Mouse (Mus musculus) stomach, embryonic 16.5 days (tissue): ENCODE results near the gene Spi1. TPM values are rescaled to one million over a fixed set of nuclear protein-coding genes. Genes with fewer than 3 reads are reported as not detected.
A peak's percentile ranks its signal among the peaks of the same experiment; 100 is the strongest.

Source experiments
- ATAC-seq: fragments of 200-750 bp; cut with Nextera tagmentation; 2 replicates; pipeline ENCODE4 v1.8.0; 2017; ENCODE audit warnings: moderate number of reproducible peaks, moderate TSS enrichment; ENCODE audit not compliant: insufficient read depth, low FRiP score
- H3K27ac ChIP-seq: fragments of 300-500 bp; sonication (generic); 2 replicates; pipeline ENCODE4 v1.5.1; 2014; ENCODE audit warnings: low read length
- H3K27me3 ChIP-seq: fragments of 300-500 bp; sonication (generic); 2 replicates; pipeline ENCODE4 v1.6.1; 2014; ENCODE audit warnings: low read length, control low read depth, mixed read lengths; ENCODE audit not compliant: control insufficient read depth, insufficient read depth
- H3K36me3 ChIP-seq: fragments of 300-500 bp; sonication (generic); 2 replicates; pipeline ENCODE4 v1.6.1; 2014; ENCODE audit warnings: low read length; ENCODE audit not compliant: control insufficient read depth, insufficient read depth
- H3K4me1 ChIP-seq: fragments of 300-500 bp; sonication (generic); 2 replicates; pipeline ENCODE4 v1.6.1; 2014; ENCODE audit warnings: low read length, control low read depth, mixed read lengths; ENCODE audit not compliant: control insufficient read depth, insufficient read depth
- H3K4me2 ChIP-seq: fragments of 300-500 bp; sonication (generic); 2 replicates; pipeline ENCODE4 v1.6.1; 2014; ENCODE audit warnings: low read depth, low read length, mixed read lengths
- H3K4me3 ChIP-seq: fragments of 300-500 bp; sonication (generic); replicated peaks from 2 replicates; pipeline ENCODE4 v1.5.1; 2014; ENCODE audit warnings: mild to moderate bottlenecking, low read length
- H3K9ac ChIP-seq: fragments of 300-500 bp; sonication (generic); 2 replicates; pipeline ENCODE4 v1.6.1; 2014; ENCODE audit warnings: low read length
- H3K9me3 ChIP-seq: fragments of 300-500 bp; sonication (generic); replicated peaks from 2 replicates; pipeline ENCODE4 v1.6.1; 2016; ENCODE audit warnings: low read length, control low read depth; ENCODE audit not compliant: control insufficient read depth
- WGBS: fragments of 180-500 bp; shearing (Covaris S2); extraction: QIAGEN DNeasy Blood & Tissue Kit; methylation state at CpG from one replicate; pipeline ENCODE4 v1.1.7; 2014; 5-methylcytosine and 5-hydroxymethylcytosine counted together
- polyA plus RNA-seq: library from polyadenylated mRNA; unstranded; fragments of >200 nt; fragmentation: Nextera tagmentation; extraction: Ambion mirVana; gene quantifications from 2 replicates; pipeline ENCODE4 v1.2.1, GENCODE M21; 2015

The Spi1 gene
- polyA plus RNA-seq, 1 experiment from 2014 or later, result 6.7 TPM

DNA sequence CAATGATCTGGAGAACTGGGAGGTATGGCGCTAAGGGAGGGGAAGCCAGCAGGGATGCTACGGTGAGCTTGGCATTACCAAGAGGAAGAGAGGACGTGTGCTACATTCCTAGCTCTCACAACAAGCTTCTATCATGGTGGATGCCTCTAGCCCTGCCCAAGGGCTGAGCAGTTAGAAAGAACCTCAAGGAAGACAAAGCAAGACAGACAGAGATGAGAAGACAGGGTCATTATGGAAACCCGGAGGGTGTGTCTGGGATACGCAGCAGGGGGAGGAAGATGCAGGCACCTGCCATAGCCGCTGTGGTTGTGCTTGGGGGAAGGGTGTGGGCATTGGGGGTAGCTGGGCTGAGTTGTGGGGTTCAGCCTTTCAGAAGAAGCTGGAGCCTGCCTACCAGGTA is 41.3 kb downstream of the Spi1 start:
- Histone ChIP-seq H3K9ac (no peak overlapping the region), H3K9me3 (no peaks in the 10 kb centered on the region), H3K27ac (no peak overlapping the region), H3K27me3 (no peaks in the 10 kb centered on the region), H3K4me2 (no peak overlapping the region), H3K4me3 (no peak overlapping the region), H3K4me1 (no peaks in the 10 kb centered on the region), H3K36me3 (no peaks in the 10 kb centered on the region)
- ATAC-seq, result no peak
- 79% methylated on average over 6 of the region's 6 CpGs for WGBS

DNA sequence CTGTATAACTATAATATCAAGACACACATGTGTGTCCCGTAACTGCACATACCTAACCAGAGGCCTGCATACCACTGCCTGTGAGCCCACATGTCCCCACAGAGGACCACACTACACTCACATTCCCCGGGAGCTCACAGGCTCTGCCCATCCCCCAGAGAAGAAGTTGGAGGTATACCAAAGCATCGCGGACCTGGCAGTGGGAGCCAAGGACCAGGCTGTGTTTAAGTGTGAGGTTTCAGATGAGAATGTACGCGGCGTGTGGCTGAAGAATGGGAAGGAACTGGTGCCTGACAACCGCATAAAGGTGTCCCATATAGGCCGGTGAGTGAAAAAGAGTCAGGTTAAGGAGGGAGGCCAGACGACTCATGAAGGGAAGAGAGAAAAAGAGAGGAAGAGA is 42.9 kb downstream of the Spi1 start:
- 87% methylated on average over 10 of the region's 10 CpGs for WGBS
- Histone ChIP-seq H3K27me3 (no peaks in the 10 kb centered on the region), H3K27ac (no peak overlapping the region), H3K9me3 (no peaks in the 10 kb centered on the region), H3K4me2 (no peak overlapping the region), H3K36me3 (no peaks in the 10 kb centered on the region), H3K4me1 (no peaks in the 10 kb centered on the region), H3K4me3 (no peak overlapping the region), H3K9ac (no peak overlapping the region)
- ATAC-seq, result no peak

DNA sequence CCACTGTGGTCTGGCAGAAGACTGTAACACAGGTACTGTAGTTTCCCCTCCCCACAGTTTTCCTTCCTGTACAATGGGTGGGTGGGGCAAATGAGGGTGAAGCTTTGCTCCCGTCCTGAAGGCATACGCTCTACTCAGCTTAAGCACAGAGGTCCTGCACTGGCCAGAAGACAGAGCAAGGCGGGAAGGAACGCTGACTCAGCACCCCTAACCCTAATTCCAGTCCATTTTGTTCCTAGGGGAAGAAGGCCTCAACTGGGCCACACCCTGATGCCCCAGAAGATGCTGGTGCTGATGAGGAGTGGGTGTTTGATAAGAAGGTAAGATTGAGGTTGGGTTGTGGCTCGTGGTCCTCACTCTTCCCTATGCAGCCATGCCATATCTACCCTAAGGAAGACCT is 46.6 kb downstream of the Spi1 start:
- Histone ChIP-seq H3K27ac (no peak overlapping the region), H3K4me3 (no peak overlapping the region)
- WGBS, result 76% methylated on average over 5 of the region's 5 CpGs

DNA sequence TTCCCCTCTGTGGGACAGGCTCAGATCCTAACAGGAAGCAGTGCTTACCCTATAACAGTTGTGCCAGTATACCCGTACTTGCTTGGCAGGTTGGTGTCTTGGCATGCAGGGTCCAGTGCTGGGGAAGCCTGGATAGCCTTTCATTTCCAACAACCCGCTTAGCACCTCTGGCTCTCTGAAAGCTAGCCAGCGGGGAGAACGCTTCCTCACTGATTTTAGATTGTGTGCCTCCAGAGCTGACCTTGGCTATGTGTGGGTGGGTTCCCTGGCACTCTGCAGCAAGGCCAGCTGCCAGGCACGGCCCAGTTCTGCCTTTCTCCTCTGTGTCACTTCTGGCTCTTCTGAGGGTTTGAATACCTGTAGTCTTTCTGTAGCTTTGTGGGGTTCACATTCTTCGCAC is 47.9 kb downstream of the Spi1 start:
- ATAC-seq, result no peak
- Histone ChIP-seq H3K9me3 (no peaks in the 10 kb centered on the region), H3K4me1 (no peaks in the 10 kb centered on the region), H3K36me3 (no peaks in the 10 kb centered on the region), H3K27ac (no peak overlapping the region), H3K27me3 (no peaks in the 10 kb centered on the region), H3K4me2 (no peak overlapping the region), H3K9ac (no peak overlapping the region), H3K4me3 (no peak overlapping the region)
- 86% methylated on average over 6 of the region's 6 CpGs for WGBS

More for the DNA sequence above, 46.6 kb downstream of the Spi1 start:
- no peak for ATAC-seq
- Histone ChIP-seq H3K27me3 (no peaks in the 10 kb centered on the region), H3K36me3 (no peaks in the 10 kb centered on the region), H3K4me1 (no peaks in the 10 kb centered on the region), H3K9me3 (no peaks in the 10 kb centered on the region), H3K9ac (no peak overlapping the region), H3K4me2 (no peak overlapping the region)

DNA sequence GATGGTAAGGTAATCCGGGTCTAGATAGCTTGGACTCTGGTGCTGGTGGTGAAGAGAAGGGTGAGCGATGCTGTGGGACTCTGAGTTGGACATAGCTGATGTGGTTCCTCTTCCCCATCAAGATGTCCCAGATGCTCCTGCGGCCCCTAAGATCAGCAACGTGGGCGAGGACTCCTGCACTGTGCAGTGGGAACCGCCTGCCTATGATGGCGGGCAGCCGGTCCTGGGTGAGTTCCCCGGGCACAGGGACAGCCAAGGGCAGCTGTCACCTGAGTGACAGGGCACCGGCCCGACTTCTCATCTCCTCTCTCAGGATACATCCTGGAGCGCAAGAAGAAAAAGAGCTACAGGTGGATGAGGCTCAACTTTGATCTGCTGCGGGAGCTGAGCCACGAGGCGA is 49.1 kb downstream of the Spi1 start:
- Histone ChIP-seq H3K4me3 (no peak overlapping the region), H3K9ac (no peak overlapping the region), H3K27me3 (no peaks in the 10 kb centered on the region), H3K9me3 (no peaks in the 10 kb centered on the region), H3K27ac (no peak overlapping the region), H3K4me1 (no peaks in the 10 kb centered on the region), H3K36me3 (no peaks in the 10 kb centered on the region), H3K4me2 (no peak overlapping the region)
- ATAC-seq, result no peak
- 88% methylated on average over 15 of the region's 15 CpGs for WGBS

DNA sequence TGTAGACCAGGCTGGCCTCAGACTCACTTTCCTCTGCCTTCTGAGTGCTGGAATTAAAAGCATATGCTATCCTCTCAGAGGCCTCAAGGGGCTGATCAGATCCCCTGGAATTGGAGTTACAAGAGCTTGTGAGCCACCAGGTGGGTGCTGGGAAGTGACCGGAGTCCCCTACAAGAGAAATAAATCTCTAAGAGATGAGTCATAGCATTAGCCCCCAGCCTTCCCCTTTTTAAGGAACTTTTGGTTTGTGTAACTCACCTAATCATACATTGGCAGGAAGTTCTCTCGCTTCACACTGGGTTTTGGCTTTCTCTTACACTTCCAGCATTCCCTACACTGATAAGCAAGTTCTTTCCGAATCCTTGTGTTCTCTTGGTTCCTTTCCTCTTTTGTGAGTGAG is 49.8 kb downstream of the Spi1 start:
- Histone ChIP-seq H3K4me1 (no peaks in the 10 kb centered on the region), H3K4me2 (no peak overlapping the region), H3K27ac (0 out of 2 replicates have a peak overlapping the region, but pooled peaks have one; percentile 9), H3K9ac (no peak overlapping the region), H3K9me3 (no peaks in the 10 kb centered on the region), H3K4me3 (no peak overlapping the region), H3K27me3 (no peaks in the 10 kb centered on the region), H3K36me3 (no peaks in the 10 kb centered on the region)
- ATAC-seq, result no peak
- 51% methylated on average over 3 of the region's 3 CpGs for WGBS

DNA sequence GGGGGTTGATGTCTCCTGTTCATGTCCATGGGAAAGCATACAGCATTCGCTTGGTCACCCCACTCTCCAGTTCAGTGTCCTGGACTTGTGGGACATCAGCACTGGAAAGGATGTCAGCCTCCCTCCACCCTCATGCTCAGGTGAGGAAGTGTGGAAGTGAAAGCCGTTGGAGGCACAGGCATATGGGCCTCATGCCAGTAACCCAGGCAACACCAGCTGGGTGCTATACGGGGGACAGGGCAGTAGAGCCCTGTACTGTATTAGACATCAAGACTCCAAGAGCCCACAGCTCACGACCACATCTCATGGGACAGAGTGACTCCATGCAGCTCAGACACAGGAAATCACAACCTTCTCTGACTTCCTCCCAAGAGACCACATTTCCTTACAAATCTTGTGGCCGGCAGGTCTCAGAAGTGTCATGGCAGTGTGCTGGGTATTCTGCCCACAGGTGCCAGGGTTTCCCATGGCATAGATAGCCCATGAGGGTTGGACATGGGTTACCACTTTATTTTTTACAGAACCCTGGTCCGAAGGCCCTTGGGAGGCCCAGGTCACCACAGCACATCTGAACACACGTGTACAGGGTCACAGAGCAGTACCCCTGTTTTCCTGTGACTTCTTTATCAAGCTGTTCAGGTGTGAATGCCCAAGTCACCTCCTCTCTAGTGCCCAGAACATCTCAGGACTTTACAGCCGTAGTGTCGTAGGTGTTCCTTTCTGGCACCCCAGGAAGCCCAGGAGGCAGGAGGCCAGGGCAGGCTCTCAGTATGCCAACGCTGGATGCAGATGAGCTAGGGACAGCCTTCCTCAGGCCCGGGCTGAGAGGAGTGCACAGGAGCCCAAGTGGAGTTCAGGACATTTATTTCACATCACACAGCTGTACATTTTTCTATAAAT is 54.6 kb downstream of the Spi1 start:
- no peaks in the 10 kb centered on the region for H3K27me3 ChIP-seq
- 75% methylated on average over 11 of the region's 11 CpGs for WGBS
- H3K9ac ChIP-seq, result no peak overlapping the region
- no peaks in the 10 kb centered on the region for H3K9me3 ChIP-seq
- H3K4me1 ChIP-seq, result no peaks in the 10 kb centered on the region; the same call in 1 of the 2 replicates
- H3K27ac ChIP-seq, result no peak overlapping the region
- ATAC-seq, result no peak
- no peaks in the 10 kb centered on the region for H3K36me3 ChIP-seq
- no peak overlapping the region for H3K4me2 ChIP-seq
- H3K4me3 ChIP-seq, result no peak overlapping the region

DNA sequence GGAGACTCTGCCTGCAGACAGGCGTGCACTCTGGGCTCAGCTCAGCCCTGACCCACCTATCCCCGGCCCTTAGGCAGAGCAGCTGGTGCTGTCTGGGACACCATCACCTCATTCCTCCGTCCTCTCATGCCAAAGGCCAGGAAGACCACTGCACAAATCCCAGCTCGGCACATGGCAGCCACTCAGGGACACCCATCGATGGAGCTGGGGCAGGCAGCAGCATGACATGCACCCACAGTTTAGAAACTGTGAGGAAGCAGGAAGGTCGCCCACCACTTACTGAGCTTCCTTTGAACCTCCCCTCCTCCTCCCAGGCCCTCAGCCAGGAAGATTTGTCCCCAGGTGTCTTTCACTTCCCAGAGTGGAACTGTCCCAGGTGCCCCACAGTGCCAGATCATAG is 55.3 kb downstream of the Spi1 start:
- WGBS, result 66% methylated on average over 6 of the region's 6 CpGs
- Histone ChIP-seq H3K9me3 (no peaks in the 10 kb centered on the region), H3K9ac (no peak overlapping the region), H3K27me3 (no peaks in the 10 kb centered on the region), H3K4me2 (no peak overlapping the region), H3K4me1 (no peaks in the 10 kb centered on the region; the same call in 1 of the 2 replicates), H3K36me3 (peaks cover 3% of the 10 kb centered on the region; the same call in 1 of the 2 replicates), H3K4me3 (no peak overlapping the region), H3K27ac (no peak overlapping the region; the same call in 1 of the 2 replicates)
- ATAC-seq, result no peak

DNA sequence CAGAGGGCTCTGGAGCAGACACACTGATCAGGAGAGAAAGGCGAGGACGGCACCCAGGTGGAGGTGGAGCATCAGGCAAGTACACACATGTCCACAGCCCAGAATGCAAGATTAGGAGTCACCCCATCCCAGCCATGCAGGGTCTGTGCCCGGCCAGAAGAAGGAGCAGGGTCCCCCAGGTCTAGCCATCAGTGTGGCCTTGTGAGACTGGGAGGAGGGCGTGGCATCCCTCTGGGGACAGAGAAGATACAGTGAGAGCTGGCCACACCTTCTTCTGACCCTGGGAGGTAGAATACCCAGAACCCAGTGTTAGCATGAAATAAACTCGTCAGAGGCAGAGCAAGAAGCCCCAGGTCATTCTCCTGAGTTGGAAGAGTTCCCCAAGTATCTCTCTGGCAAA is 57.1 kb downstream of the Spi1 start:
- Histone ChIP-seq H3K4me2 (no peak overlapping the region), H3K36me3 (peaks cover 8% of the 10 kb centered on the region; the same call in 1 of the 2 replicates), H3K9me3 (no peaks in the 10 kb centered on the region), H3K4me3 (no peak overlapping the region), H3K4me1 (no peaks in the 10 kb centered on the region; the same call in 1 of the 2 replicates), H3K27me3 (no peaks in the 10 kb centered on the region), H3K9ac (no peak overlapping the region), H3K27ac (no peak overlapping the region)
- WGBS, result 61% methylated on average over 5 of the region's 5 CpGs
- no peak for ATAC-seq
